Mouse (Mus musculus) testis, postnatal 14 days (tissue): Measurements from ENCODE around the gene Arid1b.

Experiments
- DNase-seq: peaks from one replicate; pipeline ENCODE4 v3.0.0; 2021; ENCODE audit warnings: low spot score

Arid1b gene

GRCm38 (mm10) chr17:5116990-5117389, 122.9 kb downstream of the Arid1b start:
- DNase-seq, result no peak

GRCm38 (mm10) chr17:5118171-5118570, 124.0 kb downstream of the Arid1b start:
- no peak for DNase-seq

- no peak for DNase-seq
These were observed 130.5 kb downstream of the Arid1b start for GRCm38 (mm10) chr17:5124643-5125042.

DNA sequence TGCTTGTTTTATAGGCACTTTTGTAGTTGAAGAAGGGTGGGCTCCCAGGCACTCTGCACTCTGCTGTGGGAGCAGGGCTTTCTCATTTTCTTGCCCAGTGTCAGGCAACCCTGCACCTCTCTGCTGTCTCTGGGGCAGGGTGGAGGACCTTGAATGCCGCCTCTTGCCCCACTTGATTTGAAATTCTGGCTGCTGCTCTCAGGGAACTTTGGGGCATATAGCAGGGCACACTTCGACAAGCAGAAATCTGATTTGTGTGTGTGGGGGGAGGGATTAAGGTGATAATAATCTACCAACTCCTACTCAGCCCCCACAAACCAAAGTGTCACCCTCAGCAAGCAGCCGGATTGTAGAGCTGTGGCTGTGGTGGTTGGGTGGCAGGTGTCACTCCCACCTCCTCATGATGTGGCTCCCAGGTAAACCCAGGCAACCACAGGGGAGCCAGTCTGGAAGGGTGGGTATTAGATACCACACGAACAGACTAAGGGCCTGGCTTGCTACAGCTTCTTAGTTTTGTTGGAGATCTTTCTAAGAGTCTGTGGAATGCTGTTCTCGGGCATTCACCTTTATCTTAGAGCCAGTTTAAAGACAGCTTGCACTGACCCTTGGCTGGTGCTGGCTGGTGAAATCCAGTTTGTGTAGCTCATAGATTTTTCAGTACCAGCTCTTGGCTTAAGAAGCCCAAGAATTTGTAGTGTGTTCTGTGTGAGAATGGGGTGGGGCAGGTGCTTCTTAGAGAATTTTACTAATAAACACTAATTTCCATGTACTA, 131.1 kb downstream of the Arid1b start:
- DNase-seq, result no peak

DNA sequence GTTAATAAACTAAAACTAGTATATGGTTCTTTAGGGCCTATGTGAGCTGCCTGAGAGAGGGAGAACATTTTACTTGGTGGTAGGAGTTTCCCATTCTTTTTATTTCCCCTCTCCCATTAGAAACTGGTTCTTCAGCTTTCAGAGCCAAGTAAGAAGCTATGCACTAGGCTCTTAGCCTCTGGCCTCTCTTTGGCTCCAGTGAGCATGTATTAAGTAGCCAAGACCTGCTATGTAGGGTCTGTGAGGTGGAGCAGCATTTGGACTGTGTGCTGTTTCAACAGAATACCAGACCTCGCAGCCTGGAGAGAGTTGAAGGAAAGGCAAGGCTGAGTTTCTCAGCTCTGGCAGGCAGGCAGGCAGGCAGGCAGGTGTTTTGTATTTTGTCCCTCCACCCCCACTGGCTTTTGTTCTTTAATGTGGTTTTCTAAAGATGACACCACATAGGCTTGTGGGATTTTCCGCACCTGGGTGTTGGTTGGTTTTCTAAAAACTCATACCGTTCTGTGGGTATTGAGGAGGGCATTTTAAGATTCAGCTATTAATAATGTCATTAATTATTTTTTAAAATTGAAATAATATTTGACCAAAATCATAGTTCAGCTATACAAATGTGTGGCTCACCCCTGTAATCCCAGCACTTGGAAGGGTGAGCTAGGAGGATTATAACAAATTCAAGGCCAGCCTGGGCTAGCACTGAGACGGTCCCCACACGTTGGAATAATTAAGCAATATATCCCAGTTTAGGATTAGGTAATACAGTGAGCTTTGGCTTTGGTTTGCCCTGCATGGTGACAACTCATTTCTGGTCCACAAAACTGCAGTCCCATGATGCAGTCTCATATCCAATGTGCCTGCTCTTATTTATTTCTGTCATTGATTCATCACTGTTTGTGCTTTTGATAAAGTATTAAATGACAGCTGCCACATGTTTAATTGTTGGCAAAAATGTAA, 132.0 kb downstream of the Arid1b start:
- no peak for DNase-seq

- no peak for DNase-seq
These were observed 135.5 kb downstream of the Arid1b start for GRCm38 (mm10) chr17:5129606-5130005.

- no peak for DNase-seq
These were observed 136.0 kb downstream of the Arid1b start for GRCm38 (mm10) chr17:5130116-5130515.

GRCm38 (mm10) chr17:5131706-5132105, 137.6 kb downstream of the Arid1b start:
- DNase-seq, result no peak

DNA sequence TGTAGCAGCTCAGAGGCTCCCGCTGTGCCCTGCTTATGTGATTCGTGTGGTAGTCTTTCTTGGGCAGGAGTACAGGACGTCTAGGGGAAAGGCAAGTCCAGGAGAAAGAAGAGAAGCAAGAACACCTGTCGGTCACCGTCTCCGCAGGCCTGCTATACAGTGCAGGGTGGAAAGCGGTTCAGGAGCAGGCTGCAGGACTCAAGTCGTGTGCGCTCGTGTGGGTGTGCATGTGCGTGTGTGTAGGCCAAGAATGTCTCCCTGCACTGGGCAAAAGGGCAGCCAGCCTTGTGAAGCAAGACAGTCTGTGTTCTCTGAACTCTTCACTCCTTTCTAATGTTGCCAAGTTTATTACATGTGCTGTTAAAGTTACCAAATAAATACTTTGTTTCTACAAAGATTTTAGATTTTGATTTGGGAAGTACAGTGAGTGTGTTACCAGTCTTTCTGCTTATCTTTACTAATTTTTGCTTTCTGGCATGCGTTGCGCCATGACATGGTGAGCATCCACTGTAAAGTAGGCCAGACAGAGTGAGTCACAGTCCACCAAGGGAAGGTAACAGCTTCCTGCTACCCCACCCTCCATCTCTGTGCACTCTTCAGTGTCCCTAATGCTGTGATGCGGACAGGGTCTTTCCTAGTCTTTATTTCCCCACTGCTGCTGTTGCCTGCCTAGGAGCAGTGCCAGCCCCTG, 138.3 kb downstream of the Arid1b start:
- no peak for DNase-seq

DNA sequence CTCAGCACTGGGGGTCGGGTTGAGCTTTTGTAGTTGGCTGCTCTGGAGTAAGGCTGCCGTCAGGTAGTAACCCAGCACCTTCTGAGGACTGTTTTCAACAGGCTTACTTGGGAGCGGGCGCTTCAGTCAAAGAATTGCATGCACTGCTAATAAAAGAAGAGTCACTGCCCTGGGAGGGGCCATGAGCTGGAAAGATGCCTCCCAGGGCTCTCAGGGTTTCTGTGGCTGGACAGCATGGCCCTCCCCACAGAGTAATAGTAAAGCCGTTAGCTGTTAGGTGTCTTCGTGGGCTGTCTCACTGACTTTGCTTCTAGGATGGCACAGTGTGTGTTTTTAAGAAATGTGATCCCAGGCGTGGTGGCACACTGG, 138.8 kb downstream of the Arid1b start:
- no peak for DNase-seq

DNA sequence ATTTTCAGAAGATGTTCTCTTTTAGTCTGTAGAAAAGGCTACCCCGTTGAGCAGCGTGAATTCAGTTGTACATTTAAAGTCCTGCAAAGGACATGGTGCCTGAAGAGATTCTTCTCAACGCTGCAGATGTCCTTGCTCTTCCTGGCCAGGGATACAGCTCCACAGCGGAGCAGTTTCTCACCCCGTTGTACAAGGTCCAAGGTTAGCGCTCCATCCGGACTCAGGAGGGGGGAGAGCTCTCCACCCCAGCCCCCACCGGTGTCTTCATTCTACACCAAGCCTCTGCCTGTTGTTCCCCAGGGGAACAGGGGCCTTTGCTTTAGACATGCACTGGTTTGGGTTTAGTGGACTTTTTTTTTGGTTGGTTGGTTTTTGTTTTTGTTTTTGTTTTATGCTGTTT, 139.7 kb downstream of the Arid1b start:
- DNase-seq, result no peak

DNA sequence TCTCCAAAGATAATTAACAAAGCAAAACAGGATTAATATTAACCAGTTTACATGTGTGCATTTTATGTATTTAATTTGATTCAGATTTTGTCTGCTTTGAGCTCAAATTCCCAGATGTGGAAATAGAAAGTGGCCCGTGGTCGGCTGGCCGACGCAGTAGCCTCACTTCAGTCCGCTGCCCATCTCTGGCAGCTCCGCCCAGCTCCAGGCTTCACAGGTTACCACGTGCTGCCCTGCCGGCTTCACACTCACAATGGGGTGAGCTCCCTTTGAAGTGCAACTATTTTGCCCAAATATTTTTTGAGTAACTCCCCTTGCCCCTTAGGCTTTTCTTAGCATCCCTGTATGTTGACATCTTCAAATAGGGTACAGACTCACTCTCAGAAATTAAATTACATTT, 140.1 kb downstream of the Arid1b start:
- no peak for DNase-seq

GRCm38 (mm10) chr17:5137936-5138335, 143.8 kb downstream of the Arid1b start:
- DNase-seq, result no peak

GRCm38 (mm10) chr17:5138641-5139205, 144.6 kb downstream of the Arid1b start:
- no peak for DNase-seq

- DNase-seq, result no peak
These were observed 145.4 kb downstream of the Arid1b start for GRCm38 (mm10) chr17:5139553-5139952.

- no peak for DNase-seq
These were observed 149.8 kb downstream of the Arid1b start for GRCm38 (mm10) chr17:5143735-5144439.

- DNase-seq, result no peak
These were observed 156.5 kb downstream of the Arid1b start for GRCm38 (mm10) chr17:5150660-5151063.

DNA sequence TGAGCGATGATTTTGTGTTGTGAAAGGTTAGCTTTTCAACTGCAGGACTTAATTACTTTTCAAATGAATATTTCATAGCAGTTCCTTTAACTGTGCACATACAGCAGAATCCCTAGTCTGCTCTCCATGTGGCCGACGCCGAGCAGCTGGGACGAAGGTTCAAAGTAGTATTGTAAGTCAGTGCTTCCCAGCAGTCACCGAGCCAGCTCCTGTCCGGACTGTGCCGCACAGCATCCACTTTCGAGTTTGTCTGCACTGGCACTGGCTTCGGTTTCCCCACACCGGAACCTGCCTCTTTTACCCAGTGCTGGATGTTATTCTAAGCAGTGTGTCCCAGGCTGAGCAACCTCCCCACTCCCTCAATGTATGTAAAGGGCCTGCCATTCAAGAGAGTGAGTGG, 157.7 kb downstream of the Arid1b start:
- DNase-seq, result no peak

DNA sequence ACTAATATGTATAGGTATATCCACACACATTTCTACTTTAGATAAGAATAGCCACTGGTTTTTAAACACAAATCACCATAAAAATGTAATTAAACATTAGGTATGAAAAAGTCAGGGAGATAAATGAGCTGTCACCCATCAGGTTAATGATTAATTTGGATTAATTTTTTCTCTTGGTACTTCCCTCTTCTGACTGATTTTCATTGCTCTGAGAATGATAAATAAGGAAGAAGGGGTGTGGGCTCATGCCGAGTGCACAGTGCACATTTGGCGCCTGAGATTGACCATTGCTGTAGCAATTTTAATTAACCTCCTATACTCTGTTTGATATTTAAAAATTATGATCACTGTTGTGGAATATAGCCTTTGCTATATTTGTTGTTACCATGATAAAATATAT, 159.3 kb downstream of the Arid1b start:
- DNase-seq, result no peak

- no peak for DNase-seq
These were observed 160.2 kb downstream of the Arid1b start for GRCm38 (mm10) chr17:5154322-5154721.

DNA sequence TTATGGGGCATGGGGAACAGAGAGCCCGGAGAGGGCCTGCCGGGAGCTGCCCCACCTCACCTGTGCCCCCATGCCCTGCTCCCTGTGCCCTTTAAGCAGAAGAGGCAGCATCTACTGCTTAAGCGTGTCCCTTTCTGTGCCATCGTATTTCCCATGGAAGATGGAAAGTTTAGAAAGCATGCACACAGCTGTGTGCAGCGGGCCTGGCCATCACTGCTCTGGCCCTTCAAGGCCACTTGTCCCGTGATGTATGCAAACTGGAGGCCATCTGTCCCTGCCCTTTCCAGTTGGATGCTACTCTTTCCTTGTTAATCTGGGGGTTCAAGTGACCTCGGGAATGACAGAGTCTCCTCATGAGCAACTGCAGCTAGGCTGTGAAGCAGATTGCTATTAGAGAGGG, 163.5 kb downstream of the Arid1b start:
- DNase-seq, result no peak

- DNase-seq, result no peak
These were observed 168.4 kb downstream of the Arid1b start for GRCm38 (mm10) chr17:5162525-5162924.
